In the genomic region with DNA sequence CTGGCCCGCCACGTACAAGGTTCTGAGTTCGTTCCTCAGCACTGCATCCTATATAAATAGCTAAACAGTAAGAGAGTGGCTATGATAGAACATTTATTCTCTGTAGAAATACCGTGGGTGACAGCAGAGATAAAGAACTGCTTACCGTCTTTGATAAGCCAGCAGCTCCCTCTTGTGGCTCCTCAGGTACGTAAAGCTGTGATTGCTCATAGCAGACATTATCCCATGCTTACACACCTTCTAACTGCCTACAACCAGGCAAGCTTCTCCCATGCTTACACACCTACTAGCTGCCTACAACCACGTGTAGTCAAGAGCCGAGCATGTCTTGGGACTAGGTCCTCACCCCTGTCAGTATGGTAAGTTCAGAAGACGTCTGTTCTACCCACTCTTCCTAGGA, we compare ENCODE assay signal across 8 mouse cellular contexts. TPM values are rescaled to one million over a fixed set of nuclear protein-coding genes. Genes with fewer than 3 reads are reported as not detected.
DNase-seq lines count a peak whose midpoint lies in the region; ATAC-seq and TF ChIP-seq lines count a peak whose summit lies in the region.
"Had no signal": no experiment of that assay in that cellular context is flagged by ENCODE, and none has a peak within 500 bp of the region (broad histone marks: within the 10 kb centered on the region; RNA-seq: fewer than 3 reads in every experiment).

No protein-coding gene starts in this region.

- H3K4me1 ChIP-seq in cortical plate, adult 2 months (ENCODE audit: control insufficient read depth, insufficient read depth, low read length) = no peaks in the 10 kb centered on the region
- no peaks in the 10 kb centered on the region for H3K4me1 ChIP-seq in heart, postnatal 0 days (ENCODE audit: control insufficient read depth, insufficient read depth)
- H3K4me1 ChIP-seq: midbrain, embryonic 12.5 days had no signal

- H3K9ac ChIP-seq in heart, postnatal 0 days (replicated peaks; ENCODE audit: low read depth, low read length) = no peak overlapping the region
- H3K9ac ChIP-seq: midbrain, embryonic 12.5 days had no signal

- H3K27me3 ChIP-seq in heart, postnatal 0 days (ENCODE audit: control insufficient read depth, insufficient read depth, low read length) = no peaks in the 10 kb centered on the region
- H3K27me3 ChIP-seq: midbrain, embryonic 12.5 days had no signal

- TF ChIP-seq CTCF in cortical plate, adult 2 months (IDR thresholded peaks at IDR 0.05; ENCODE audit: extremely low read depth, insufficient read depth, low read length) = peak; percentile 86
- TF ChIP-seq CTCF in heart, postnatal 0 days (IDR thresholded peaks at IDR 0.05; ENCODE audit: low read depth) = peak; percentile 72

- no peak overlapping the region for H3K4me2 ChIP-seq in heart, postnatal 0 days (ENCODE audit: low read depth, low read length)
- H3K4me2 ChIP-seq: midbrain, embryonic 12.5 days had no signal

- TF ChIP-seq POLR2A in cortical plate, adult 2 months (IDR thresholded peaks at IDR 0.05; ENCODE audit: extremely low read depth, insufficient read depth, low read length) = no peak

- no peak for TF ChIP-seq EP300 in heart, postnatal 0 days (IDR thresholded peaks at IDR 0.05; ENCODE audit: low read depth)

- no peaks in the 10 kb centered on the region for H3K9me3 ChIP-seq in heart, postnatal 0 days (replicated peaks; ENCODE audit: control insufficient read depth, low read length)
- H3K9me3 ChIP-seq: midbrain, embryonic 12.5 days had no signal

- no peak overlapping the region for H3K27ac ChIP-seq in cortical plate, adult 2 months (ENCODE audit: insufficient read depth, low read length)
- no peak overlapping the region for H3K27ac ChIP-seq in heart, postnatal 0 days (ENCODE audit: low read depth)
- H3K27ac ChIP-seq: midbrain, embryonic 12.5 days had no signal

- ATAC-seq in activated CD4-positive, CD25-positive, alpha-beta regulatory T cell, adult 4 months = peak; percentile 46
- peak; percentile 33; the same call in 1 of the 2 replicates for ATAC-seq in heart, postnatal 0 days (ENCODE audit: insufficient read depth, low read depth)

- no peak overlapping the region for H3K4me3 ChIP-seq in cortical plate, adult 2 months (ENCODE audit: insufficient read depth, low read length)
- no peak overlapping the region for H3K4me3 ChIP-seq in heart, postnatal 0 days (ENCODE audit: low read depth, low read length)
- H3K4me3 ChIP-seq: midbrain, embryonic 12.5 days had no signal

- no peaks in the 10 kb centered on the region for H3K36me3 ChIP-seq in heart, postnatal 0 days (replicated peaks; ENCODE audit: control insufficient read depth, insufficient read depth, low read length)
- H3K36me3 ChIP-seq: midbrain, embryonic 12.5 days had no signal

- WGBS in heart, postnatal 0 days = 15% methylated on average over 9 of the region's 9 CpGs
- 13% methylated on average over 9 of the region's 9 CpGs for WGBS in large intestine, adult 2 months

- DNase-seq in ES-CJ7 (ENCODE audit: low read depth, low spot score) = peak; percentile 68
- DNase-seq in heart, postnatal 0 days (ENCODE audit: low spot score) = peak; percentile 65
- DNase-seq in large intestine, adult 2 months (ENCODE audit: low read depth, low spot score) = peak; percentile 31
- peak; percentile 43 to 63 for DNase-seq in lung, adult 18-20 months
- DNase-seq in right cerebral cortex, postnatal 14 days = peak; percentile 79

RNA-seq across cellular contexts. Expression of a gene that starts 7.5 kb away (rescaled TPM):
- polyA plus RNA-seq in activated CD4-positive, CD25-positive, alpha-beta regulatory T cell, adult 4 months (2017; shearing (Covaris generic)) = under 1 TPM in 1 of 2 experiments, not detected in 1; 0.41 TPM
- 0.58 and 0.62 TPM in 2 replicates for polyA plus RNA-seq in cortical plate, adult 2 months (2012; rRNA removed)
- total RNA-seq in heart, postnatal 0 days (2014; rRNA removed; ENCODE audit: low replicate concordance) = not detected in 2 replicates
- not detected in 2 replicates for polyA plus RNA-seq in heart, postnatal 0 days (2015; fragmentation: Nextera tagmentation; extraction: Ambion mirVana)
- not detected in 2 replicates for polyA plus RNA-seq in large intestine, adult 2 months (2012; rRNA removed)
- polyA plus RNA-seq: midbrain, embryonic 12.5 days had no signal

RNA-seq across cellular contexts. Expression of a gene that starts 16.4 kb away (rescaled TPM):
- not detected for polyA plus RNA-seq in activated CD4-positive, CD25-positive, alpha-beta regulatory T cell, adult 4 months (2017; shearing (Covaris generic))
- 0.04 and 0.08 TPM in 2 replicates for polyA plus RNA-seq in cortical plate, adult 2 months (2012; rRNA removed)
- total RNA-seq in heart, postnatal 0 days (2014; rRNA removed; ENCODE audit: low replicate concordance) = not detected in 2 replicates
- polyA plus RNA-seq in heart, postnatal 0 days (2015; fragmentation: Nextera tagmentation; extraction: Ambion mirVana) = not detected in 2 replicates
- 0.55 and 0.64 TPM in 2 replicates for polyA plus RNA-seq in large intestine, adult 2 months (2012; rRNA removed)
- polyA plus RNA-seq: midbrain, embryonic 12.5 days had no signal

RNA-seq across cellular contexts. Expression of a gene that starts 38.2 kb away (rescaled TPM):
- 10 to 100 TPM; 20.4 to 22.6 TPM for polyA plus RNA-seq in activated CD4-positive, CD25-positive, alpha-beta regulatory T cell, adult 4 months (2017; shearing (Covaris generic))
- 17.0 and 19.6 TPM in 2 replicates for polyA plus RNA-seq in cortical plate, adult 2 months (2012; rRNA removed)
- 13.1 and 15.3 TPM in 2 replicates for total RNA-seq in heart, postnatal 0 days (2014; rRNA removed; ENCODE audit: low replicate concordance)
- 13.4 and 14.4 TPM in 2 replicates for polyA plus RNA-seq in heart, postnatal 0 days (2015; fragmentation: Nextera tagmentation; extraction: Ambion mirVana)
- polyA plus RNA-seq in large intestine, adult 2 months (2012; rRNA removed) = 2.2 and 2.9 TPM in 2 replicates

RNA-seq across cellular contexts. Expression of a gene that starts 38.4 kb away (rescaled TPM):
- polyA plus RNA-seq in activated CD4-positive, CD25-positive, alpha-beta regulatory T cell, adult 4 months (2017; shearing (Covaris generic)) = 1 to 10 TPM; 4.1 to 6.3 TPM
- 4.8 and 6.3 TPM in 2 replicates for polyA plus RNA-seq in cortical plate, adult 2 months (2012; rRNA removed)
- total RNA-seq in heart, postnatal 0 days (2014; rRNA removed; ENCODE audit: low replicate concordance) = 6.1 and 8.4 TPM in 2 replicates
- 15.4 and 19.1 TPM in 2 replicates for polyA plus RNA-seq in heart, postnatal 0 days (2015; fragmentation: Nextera tagmentation; extraction: Ambion mirVana)
- 8.6 and 9.3 TPM in 2 replicates for polyA plus RNA-seq in large intestine, adult 2 months (2012; rRNA removed)
